Mouse (Mus musculus) liver, embryonic 11.5 days (tissue): ENCODE measurements around the gene Fam222a. TPM values are rescaled to one million over a fixed set of nuclear protein-coding genes. Genes with fewer than 3 reads are reported as not detected.

Experiments
- ATAC-seq: fragments of 200-750 bp; cut with Nextera tagmentation; replicated peaks from 2 replicates; pipeline ENCODE4 v1.8.0; 2017; ENCODE audit warnings: moderate number of reproducible peaks, mild to moderate bottlenecking, moderate TSS enrichment, moderate library complexity; ENCODE audit not compliant: low FRiP score
- DNase-seq: peaks from one replicate; pipeline ENCODE4 v3.0.0-alpha.2; 2017; ENCODE audit warnings: low spot score
- H3K27ac ChIP-seq: fragments of 300-500 bp; sonication (generic); 2 replicates; pipeline ENCODE4 v1.5.1; 2014; ENCODE audit warnings: mild to moderate bottlenecking, low read depth, low read length, control low read depth
- H3K27me3 ChIP-seq: fragments of 300-500 bp; sonication (generic); replicated peaks from 2 replicates; pipeline ENCODE4 v1.6.1; 2014; ENCODE audit warnings: low read length, mixed read lengths; ENCODE audit not compliant: control insufficient read depth, insufficient read depth
- H3K36me3 ChIP-seq: fragments of 300-500 bp; sonication (generic); 2 replicates; pipeline ENCODE4 v1.6.1; 2014; ENCODE audit warnings: mild to moderate bottlenecking, low read length, moderate library complexity, mixed read lengths; ENCODE audit not compliant: control insufficient read depth, insufficient read depth
- H3K4me1 ChIP-seq: fragments of 300-500 bp; sonication (generic); replicated peaks from 2 replicates; pipeline ENCODE4 v1.6.1; 2014; ENCODE audit warnings: low read length, mixed read lengths; ENCODE audit not compliant: control insufficient read depth, insufficient read depth
- H3K4me2 ChIP-seq: fragments of 300-500 bp; sonication (generic); 2 replicates; pipeline ENCODE4 v1.6.1; 2014; ENCODE audit warnings: mild to moderate bottlenecking, control low read depth, moderate library complexity
- H3K4me3 ChIP-seq: fragments of 300-500 bp; sonication (generic); 2 replicates; pipeline ENCODE4 v1.5.1; 2014; ENCODE audit warnings: low read depth, low read length, control low read depth
- H3K9ac ChIP-seq: fragments of 300-500 bp; sonication (generic); 2 replicates; pipeline ENCODE4 v1.6.1; 2014; ENCODE audit warnings: low read depth, low read length, control low read depth
- H3K9me3 ChIP-seq: fragments of 300-500 bp; sonication (generic); 2 replicates; pipeline ENCODE4 v1.6.1; 2016; ENCODE audit warnings: low read length, inconsistent platforms, mixed read lengths; ENCODE audit not compliant: control insufficient read depth
- WGBS: fragments of 180-500 bp; shearing (Covaris S2); extraction: QIAGEN DNeasy Blood & Tissue Kit; methylation state at CpG from one replicate; pipeline ENCODE4 v1.1.7; 2014; 5-methylcytosine and 5-hydroxymethylcytosine counted together
- polyA plus RNA-seq: library from polyadenylated mRNA; unstranded; fragments of >200 nt; fragmentation: Nextera tagmentation; extraction: Ambion mirVana; gene quantifications from 2 replicates; pipeline ENCODE4 v1.2.1, GENCODE M21; 2014

Fam222a gene
- polyA plus RNA-seq, 1 experiment from 2014 or later = 2.3 TPM

DNA sequence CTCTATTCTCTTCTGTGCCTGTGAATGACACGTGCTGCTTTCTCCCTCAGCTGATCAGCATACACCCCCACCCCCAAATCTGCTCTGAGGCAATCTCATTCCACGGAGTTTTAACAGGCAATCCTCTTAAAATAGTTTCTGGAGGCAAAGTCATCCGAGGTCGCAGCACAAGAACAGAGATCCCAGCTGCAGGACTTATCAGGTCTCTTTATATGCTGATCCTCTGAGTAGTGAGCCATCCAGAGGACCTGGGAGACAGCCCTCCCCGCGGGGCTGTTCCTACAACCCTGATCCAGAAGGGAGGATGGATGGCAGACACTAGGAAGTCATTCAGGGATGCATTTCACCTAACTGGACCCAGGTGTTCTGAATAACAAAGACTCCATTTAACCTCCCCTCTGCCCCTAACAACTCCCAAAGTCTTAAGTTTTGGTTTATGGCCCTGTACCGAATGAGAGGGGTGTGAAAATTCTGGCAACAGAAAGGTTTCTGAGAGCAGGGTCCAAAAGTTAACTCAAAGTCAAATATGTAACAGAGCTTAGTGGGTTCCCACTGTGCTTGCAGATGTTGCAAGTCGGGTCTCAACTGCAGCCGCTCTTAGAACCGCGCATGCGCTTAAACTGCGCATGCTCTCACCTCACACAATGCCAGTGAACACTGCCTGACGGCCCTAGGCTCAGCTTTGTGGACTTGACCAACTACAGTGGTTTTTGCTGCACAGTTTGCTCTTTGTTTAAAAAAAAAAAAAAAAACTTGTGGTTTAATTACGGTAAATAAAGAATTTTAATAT, 26.0 kb upstream of the Fam222a start:
- Histone ChIP-seq H3K4me1 (no peaks in the 10 kb centered on the region), H3K27me3 (peaks cover 29% of the 10 kb centered on the region), H3K9me3 (0 out of 2 replicates have a peak, but pooled peaks cover 6% of the 10 kb centered on the region), H3K4me3 (no peak overlapping the region), H3K9ac (no peak overlapping the region), H3K27ac (no peak overlapping the region), H3K4me2 (no peak overlapping the region), H3K36me3 (no peaks in the 10 kb centered on the region)
- DNase-seq (no peak), ATAC-seq (no peak)
- 50% methylated on average over 15 of the region's 15 CpGs for WGBS

- H3K9ac ChIP-seq = no peak overlapping the region
- DNase-seq (no peak), ATAC-seq (no peak)
- no peak overlapping the region for H3K4me2 ChIP-seq
- H3K4me1 ChIP-seq = no peaks in the 10 kb centered on the region
- H3K9me3 ChIP-seq = 0 out of 2 replicates have a peak, but pooled peaks cover 6% of the 10 kb centered on the region
- H3K36me3 ChIP-seq = no peaks in the 10 kb centered on the region
- H3K4me3 ChIP-seq = no peak overlapping the region
- WGBS = 87% methylated on average over 6 of the region's 6 CpGs
- H3K27me3 ChIP-seq = peaks cover 11% of the 10 kb centered on the region
- no peak overlapping the region for H3K27ac ChIP-seq
Observed at GRCm38 (mm10) chr5:114543656-114544055, 24.2 kb upstream of the Fam222a start.

- Histone ChIP-seq H3K4me1 (no peaks in the 10 kb centered on the region), H3K36me3 (no peaks in the 10 kb centered on the region), H3K4me2 (no peak overlapping the region), H3K4me3 (no peak overlapping the region), H3K27me3 (peaks cover 10% of the 10 kb centered on the region), H3K9me3 (0 out of 2 replicates have a peak, but pooled peaks cover 6% of the 10 kb centered on the region), H3K27ac (no peak overlapping the region), H3K9ac (no peak overlapping the region)
- WGBS = 71% methylated on average over 4 of the region's 4 CpGs
- DNase-seq (no peak), ATAC-seq (no peak)
Observed at GRCm38 (mm10) chr5:114544205-114544604, 23.6 kb upstream of the Fam222a start.

GRCm38 (mm10) chr5:114545076-114545475, 22.7 kb upstream of the Fam222a start:
- H3K9me3 ChIP-seq = 0 out of 2 replicates have a peak, but pooled peaks cover 6% of the 10 kb centered on the region
- WGBS = 84% methylated on average over 9 of the region's 9 CpGs
- DNase-seq = no peak
- no peak overlapping the region for H3K4me2 ChIP-seq
- H3K27ac ChIP-seq = no peak overlapping the region
- no peaks in the 10 kb centered on the region for H3K36me3 ChIP-seq
- no peaks in the 10 kb centered on the region; the same call in 1 of the 2 replicates for H3K4me1 ChIP-seq
- no peak overlapping the region for H3K4me3 ChIP-seq
- no peak for ATAC-seq
- H3K27me3 ChIP-seq = peaks cover 6% of the 10 kb centered on the region
- H3K9ac ChIP-seq = no peak overlapping the region

DNA sequence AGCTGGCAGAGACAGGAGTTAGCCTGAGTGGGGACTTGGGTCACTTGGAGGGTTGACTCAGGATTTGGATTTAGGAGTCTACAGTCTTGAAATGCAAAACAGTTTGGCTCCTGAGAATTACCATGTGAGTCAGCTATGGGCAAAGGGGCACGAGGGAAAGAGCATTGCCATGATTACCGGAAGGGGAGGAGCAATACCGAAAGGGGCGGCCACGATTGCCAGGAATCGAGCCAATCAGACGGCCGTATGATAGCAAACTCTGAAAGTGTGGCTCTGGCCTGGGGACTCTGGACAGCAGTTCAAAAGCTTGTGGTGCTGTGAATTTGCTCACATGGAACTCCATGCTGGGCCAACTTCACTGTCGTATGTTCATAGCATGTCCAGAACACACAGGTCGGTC, 18.8 kb upstream of the Fam222a start:
- Histone ChIP-seq H3K4me1 (peaks cover 11% of the 10 kb centered on the region), H3K27me3 (no peaks in the 10 kb centered on the region), H3K4me3 (no peak overlapping the region), H3K9me3 (no peaks in the 10 kb centered on the region), H3K27ac (no peak overlapping the region), H3K9ac (no peak overlapping the region), H3K4me2 (no peak overlapping the region), H3K36me3 (no peaks in the 10 kb centered on the region)
- ATAC-seq (no peak), DNase-seq (no peak)
- 90% methylated on average over 10 of the region's 10 CpGs for WGBS

DNA sequence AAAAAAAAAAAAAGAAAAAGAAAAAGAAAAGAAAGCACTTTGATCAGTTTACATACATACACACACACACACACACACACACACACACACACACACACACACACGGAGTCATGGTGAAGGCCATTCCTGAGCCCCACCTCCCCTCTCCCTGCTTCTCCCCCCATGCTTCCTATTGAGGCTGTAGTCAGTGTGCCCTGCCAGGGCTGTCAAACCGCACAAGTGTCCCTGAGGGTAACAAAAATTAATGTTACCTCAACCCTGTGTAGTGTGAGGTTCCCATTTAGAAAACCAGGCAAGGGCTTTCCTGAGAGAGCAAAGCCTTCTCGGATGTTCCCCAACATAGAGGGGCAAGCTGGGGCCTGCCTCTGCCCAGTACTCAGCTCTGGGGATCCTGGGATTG, 18.0 kb upstream of the Fam222a start:
- Histone ChIP-seq H3K9ac (no peak overlapping the region), H3K4me3 (no peak overlapping the region), H3K4me2 (no peak overlapping the region), H3K36me3 (no peaks in the 10 kb centered on the region), H3K27ac (no peak overlapping the region), H3K27me3 (no peaks in the 10 kb centered on the region), H3K9me3 (no peaks in the 10 kb centered on the region), H3K4me1 (peaks cover 11% of the 10 kb centered on the region)
- 70% methylated on average over 3 of the region's 3 CpGs for WGBS
- ATAC-seq (no peak), DNase-seq (no peak)

- no peak for ATAC-seq
Observed at GRCm38 (mm10) chr5:114550431-114550830, 17.4 kb upstream of the Fam222a start.

DNA sequence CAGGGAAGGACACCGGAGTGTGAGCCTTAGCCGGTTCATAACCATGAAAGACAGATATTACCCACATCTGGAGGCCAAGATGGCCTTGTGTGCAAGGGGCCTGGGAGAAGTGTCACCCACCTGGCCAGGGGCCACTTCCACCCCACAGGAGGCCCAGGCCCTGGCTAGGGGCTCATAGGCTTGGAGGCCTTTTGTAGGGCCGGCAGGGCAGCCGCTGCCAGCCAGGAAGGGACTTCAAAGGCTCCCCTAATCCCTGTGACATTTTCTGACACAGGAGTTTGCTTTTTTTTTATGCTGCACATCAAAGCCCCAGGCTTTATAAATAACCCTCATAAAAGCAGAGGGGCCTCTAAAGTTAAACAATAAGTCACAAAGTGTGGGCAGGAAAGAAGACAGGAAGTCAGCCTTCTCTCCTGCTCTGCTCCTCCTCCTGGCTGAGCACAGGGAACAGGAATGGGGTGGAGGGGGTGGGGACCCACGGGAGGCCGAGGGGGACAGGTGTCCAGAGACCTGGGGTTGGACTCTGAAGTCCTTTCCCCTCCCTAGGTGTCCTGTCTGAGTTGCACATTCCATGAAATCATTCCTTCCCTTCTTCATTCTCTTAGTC, 16.8 kb upstream of the Fam222a start:
- no peak overlapping the region for H3K9ac ChIP-seq
- DNase-seq = no peak
- H3K27ac ChIP-seq = peak overlapping the region; percentile 52
- H3K9me3 ChIP-seq = no peaks in the 10 kb centered on the region
- no peaks in the 10 kb centered on the region for H3K36me3 ChIP-seq
- 33% methylated on average over 6 of the region's 6 CpGs for WGBS
- ATAC-seq = no peak
- H3K4me2 ChIP-seq = no peak overlapping the region
- H3K27me3 ChIP-seq = no peaks in the 10 kb centered on the region
- H3K4me3 ChIP-seq = no peak overlapping the region
- H3K4me1 ChIP-seq = peaks cover 11% of the 10 kb centered on the region

More at GRCm38 (mm10) chr5:114550431-114550830, 17.4 kb upstream of the Fam222a start:
- WGBS = 63% methylated on average over 7 of the region's 7 CpGs
- Histone ChIP-seq H3K9me3 (no peaks in the 10 kb centered on the region), H3K9ac (no peak overlapping the region), H3K27me3 (no peaks in the 10 kb centered on the region), H3K4me1 (peaks cover 11% of the 10 kb centered on the region), H3K4me3 (no peak overlapping the region), H3K4me2 (no peak overlapping the region), H3K36me3 (no peaks in the 10 kb centered on the region), H3K27ac (peak overlapping the region; percentile 52; the same call in 1 of the 2 replicates)
- DNase-seq = no peak
